Mouse (Mus musculus) right cerebral cortex, postnatal 4 days (tissue): ENCODE results near the gene Prcd.
"Not testable (repeated sequence)": the region's sequence is repeated elsewhere in the genome, so short reads cannot be mapped to it uniquely, and the experiment has no call there.

Experiments used
- DNase-seq: peaks from one replicate; pipeline ENCODE4 v3.0.0-alpha.2; 2022

Prcd gene

GRCm38 (mm10) chr11:116670386-116670785, 17.1 kb downstream of the Prcd start:
- DNase-seq = no peak

GRCm38 (mm10) chr11:116671112-116671844, 17.9 kb downstream of the Prcd start:
- DNase-seq = peak; percentile 97

GRCm38 (mm10) chr11:116671845-116672434, 18.6 kb downstream of the Prcd start:
- DNase-seq = no peak

GRCm38 (mm10) chr11:116672595-116672994, 19.3 kb downstream of the Prcd start:
- no peak for DNase-seq

- no peak for DNase-seq
These were observed 20.1 kb downstream of the Prcd start for GRCm38 (mm10) chr11:116673410-116673809.

GRCm38 (mm10) chr11:116674616-116675379, 21.5 kb downstream of the Prcd start:
- DNase-seq = no peak

GRCm38 (mm10) chr11:116675429-116675828, 22.1 kb downstream of the Prcd start:
- not testable (repeated sequence) for DNase-seq

- DNase-seq = no peak
These were observed 23.0 kb downstream of the Prcd start for GRCm38 (mm10) chr11:116676175-116676976.

- DNase-seq = no peak
These were observed 24.5 kb downstream of the Prcd start for GRCm38 (mm10) chr11:116677711-116678441.

- no peak for DNase-seq
These were observed 25.8 kb downstream of the Prcd start for GRCm38 (mm10) chr11:116679148-116679547.

- DNase-seq = no peak
These were observed 27.2 kb downstream of the Prcd start for GRCm38 (mm10) chr11:116680321-116681091.

GRCm38 (mm10) chr11:116681147-116681546, 27.8 kb downstream of the Prcd start:
- no peak for DNase-seq

- no peak for DNase-seq
These were observed 29.3 kb downstream of the Prcd start for GRCm38 (mm10) chr11:116682501-116683144.

GRCm38 (mm10) chr11:116683777-116684176, 30.4 kb downstream of the Prcd start:
- no peak for DNase-seq

GRCm38 (mm10) chr11:116685729-116686128, 32.4 kb downstream of the Prcd start:
- DNase-seq = no peak

- DNase-seq = no peak
These were observed 34.6 kb downstream of the Prcd start for GRCm38 (mm10) chr11:116687897-116688296.

- no peak for DNase-seq
These were observed 36.3 kb downstream of the Prcd start for GRCm38 (mm10) chr11:116689622-116690021.

- no peak for DNase-seq
These were observed 37.6 kb downstream of the Prcd start for GRCm38 (mm10) chr11:116690701-116691575.

- no peak for DNase-seq
These were observed 40.5 kb downstream of the Prcd start for GRCm38 (mm10) chr11:116693899-116694249.
